Mouse (Mus musculus): ENCODE data around the gene Gm20897. TPM values are rescaled to one million over a fixed set of nuclear protein-coding genes. Genes with fewer than 3 reads are reported as not detected.

The Gm20897 gene
- not detected in 2 replicates for polyA plus RNA-seq (2012; rRNA removed)

GRCm38 (mm10) chrY:38502138-38502537, at the start of gene Gm20897:
TSS of gene Gm20897 (minus strand) at chrY:38502238.

Other genes starting within 250 kb of the Gm20897 start
- not detected in 2 replicates for gene Gm21732, start 73.5 kb upstream of the Gm20897 start, polyA plus RNA-seq (2012; rRNA removed)